8 mouse cellular contexts compared by ENCODE assay signal in the genomic region with DNA sequence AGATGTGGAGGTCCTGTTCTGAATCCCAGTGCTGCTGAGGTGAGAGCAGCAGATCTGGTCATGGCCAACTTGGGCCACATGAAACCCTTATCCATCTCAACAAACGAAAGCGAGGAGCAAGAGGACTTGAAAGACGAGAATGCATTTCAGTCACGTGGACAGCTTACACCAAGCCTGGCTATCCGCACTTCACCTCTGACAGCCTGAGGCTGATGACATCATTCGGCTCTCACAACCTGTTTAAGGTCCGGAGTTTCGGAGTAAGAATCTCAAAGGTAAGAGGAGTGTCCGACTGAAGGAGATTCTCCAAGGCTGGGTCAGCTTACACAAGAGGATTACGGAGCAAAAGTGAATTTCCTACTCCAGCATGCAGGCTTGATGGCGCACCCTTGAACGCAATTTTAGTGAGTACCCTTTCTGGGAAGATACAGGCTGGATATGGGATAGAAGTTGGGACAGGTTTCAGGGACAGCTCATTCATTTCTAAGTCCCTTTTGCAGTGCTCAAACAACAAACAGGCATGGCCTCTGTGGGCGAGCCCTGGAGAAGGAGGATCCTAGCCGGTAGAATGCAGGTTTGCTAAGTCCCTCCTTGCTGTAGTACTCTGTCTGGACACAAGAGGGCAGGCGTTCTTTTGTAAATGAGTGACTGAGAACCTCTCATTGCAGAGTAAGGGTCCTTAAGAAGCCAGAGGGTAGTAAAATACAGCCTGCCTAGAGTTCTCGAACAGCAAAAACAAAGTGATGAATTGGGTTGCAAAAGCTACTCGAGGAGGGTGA. TPM values are rescaled to one million over a fixed set of nuclear protein-coding genes. Genes with fewer than 3 reads are reported as not detected.
DNase-seq lines count a peak whose midpoint lies in the region; ATAC-seq and TF ChIP-seq lines count a peak whose summit lies in the region.

No protein-coding gene starts in this region.

- no peak for TF ChIP-seq EP300 in heart, postnatal 0 days (IDR thresholded peaks at IDR 0.05; ENCODE audit: low read depth)

- peak; percentile 41; the same call in 1 of the 2 replicates for ATAC-seq in forebrain, embryonic 12.5 days (ENCODE audit: low FRiP score)
- peak; percentile 75 for ATAC-seq in heart, postnatal 0 days (ENCODE audit: insufficient read depth, low read depth)
- peak; percentile 24; the same call in 1 of the 2 replicates for ATAC-seq in liver, embryonic 16.5 days (ENCODE audit: low read depth)

- peaks cover 3% of the 10 kb centered on the region; the same call in 1 of the 2 replicates for H3K27me3 ChIP-seq in forebrain, embryonic 12.5 days
- no peaks in the 10 kb centered on the region for H3K27me3 ChIP-seq in heart, postnatal 0 days (ENCODE audit: control insufficient read depth, insufficient read depth, low read length)
- no peaks in the 10 kb centered on the region for H3K27me3 ChIP-seq in liver, embryonic 16.5 days (ENCODE audit: control insufficient read depth, insufficient read depth, low read depth, low read length)

- peak; percentile 87 for TF ChIP-seq CTCF in heart, postnatal 0 days (IDR thresholded peaks at IDR 0.05; ENCODE audit: low read depth)

- no peak overlapping the region for H3K4me2 ChIP-seq in forebrain, embryonic 12.5 days
- H3K4me2 ChIP-seq in heart, postnatal 0 days (ENCODE audit: low read depth, low read length): peak overlapping the region; percentile 47
- no peak overlapping the region for H3K4me2 ChIP-seq in liver, embryonic 16.5 days (ENCODE audit: low read depth, low read length)

- no peaks in the 10 kb centered on the region for H3K4me1 ChIP-seq in forebrain, embryonic 12.5 days
- H3K4me1 ChIP-seq in heart, postnatal 0 days (ENCODE audit: control insufficient read depth, insufficient read depth): no peaks in the 10 kb centered on the region
- no peaks in the 10 kb centered on the region for H3K4me1 ChIP-seq in liver, embryonic 16.5 days (ENCODE audit: control insufficient read depth, low read depth, low read length)

- 50% methylated on average over 17 of the region's 17 CpGs for WGBS in forebrain, embryonic 12.5 days
- 36% methylated on average over 17 of the region's 17 CpGs for WGBS in heart, postnatal 0 days
- 41% methylated on average over 17 of the region's 17 CpGs for WGBS in liver, embryonic 16.5 days (ENCODE audit: insufficient replicate concordance)

- no peak overlapping the region for H3K4me3 ChIP-seq in forebrain, embryonic 12.5 days (replicated peaks)
- peak overlapping the region; percentile 16 for H3K4me3 ChIP-seq in heart, postnatal 0 days (ENCODE audit: low read depth, low read length)
- H3K4me3 ChIP-seq in liver, embryonic 16.5 days (ENCODE audit: low read depth, low read length): no peak overlapping the region

- no peaks in the 10 kb centered on the region for H3K36me3 ChIP-seq in forebrain, embryonic 12.5 days (replicated peaks)
- H3K36me3 ChIP-seq in heart, postnatal 0 days (replicated peaks; ENCODE audit: control insufficient read depth, insufficient read depth, low read length): no peaks in the 10 kb centered on the region
- no peaks in the 10 kb centered on the region for H3K36me3 ChIP-seq in liver, embryonic 16.5 days (ENCODE audit: control insufficient read depth, insufficient read depth)

- no peaks in the 10 kb centered on the region for H3K9me3 ChIP-seq in forebrain, embryonic 12.5 days
- H3K9me3 ChIP-seq in heart, postnatal 0 days (replicated peaks; ENCODE audit: control insufficient read depth, low read length): no peaks in the 10 kb centered on the region
- H3K9me3 ChIP-seq in liver, embryonic 16.5 days (replicated peaks; ENCODE audit: control insufficient read depth, low read length): no peaks in the 10 kb centered on the region

- DNase-seq in ES-CJ7 (ENCODE audit: low read depth, low spot score): peak; percentile 91
- peak; percentile 64 for DNase-seq in c-Kit-positive CD71-positive TER-119-negative erythroid progenitor cells, embryonic 14.5 days (ENCODE audit: low read depth)
- DNase-seq in heart, postnatal 0 days (ENCODE audit: low spot score): peak; percentile 68
- DNase-seq in kidney, postnatal 36 days: peak; percentile 82 to 93
- peak; percentile 67 for DNase-seq in ovary, postnatal 36 days (ENCODE audit: low spot score)
- DNase-seq in thymus, postnatal 10 days (ENCODE audit: low spot score in 2 of 2): peak; percentile 64 to 86

- no peak overlapping the region for H3K9ac ChIP-seq in forebrain, embryonic 12.5 days
- no peak overlapping the region for H3K9ac ChIP-seq in heart, postnatal 0 days (replicated peaks; ENCODE audit: low read depth, low read length)
- no peak overlapping the region for H3K9ac ChIP-seq in liver, embryonic 16.5 days (ENCODE audit: low read depth, low read length)

- no peak overlapping the region for H3K27ac ChIP-seq in forebrain, embryonic 12.5 days
- no peak overlapping the region for H3K27ac ChIP-seq in heart, postnatal 0 days (ENCODE audit: low read depth)
- H3K27ac ChIP-seq in liver, embryonic 16.5 days (ENCODE audit: low read length): no peak overlapping the region

RNA-seq across cellular contexts. Expression of a gene that starts 41.2 kb away (rescaled TPM):
- 0.41 and 1.0 TPM in 2 replicates for polyA plus RNA-seq in forebrain, embryonic 12.5 days (2016; fragmentation: Nextera tagmentation; extraction: Ambion mirVana)
- total RNA-seq in heart, postnatal 0 days (2014; rRNA removed; ENCODE audit: low replicate concordance): 6.1 and 11.9 TPM in 2 replicates
- polyA plus RNA-seq in heart, postnatal 0 days (2015; fragmentation: Nextera tagmentation; extraction: Ambion mirVana): 11.7 and 13.3 TPM in 2 replicates
- 14.2 and 15.9 TPM in 2 replicates for polyA plus RNA-seq in liver, embryonic 16.5 days (2015; fragmentation: Nextera tagmentation; extraction: Ambion mirVana)

Comparison
In these comparisons a context has a peak if more than half of its experiments do, and no peak if none do; other contexts are left out.
1. ATAC-seq: peak in every context shown above with its lines; median percentile 75 in heart, postnatal 0 days; 41 in forebrain, embryonic 12.5 days; 24 in liver, embryonic 16.5 days.